Mouse (Mus musculus) limb, embryonic 10.5 days (tissue): ENCODE results near the gene Lingo1. TPM values are rescaled to one million over a fixed set of nuclear protein-coding genes. Genes with fewer than 3 reads are reported as not detected.

Source experiments
- DNase-seq: peaks from one replicate; pipeline ENCODE4 v3.0.0-alpha.2; 2017; ENCODE audit warnings: low spot score
- H3K27ac ChIP-seq: fragments of 300-500 bp; sonication (generic); 2 replicates; pipeline ENCODE4 v1.5.1; 2016; ENCODE audit warnings: mild to moderate bottlenecking
- H3K27me3 ChIP-seq: fragments of 300-500 bp; sonication (generic); 2 replicates; pipeline ENCODE4 v1.6.1; 2016; ENCODE audit warnings: low read depth, mild to moderate bottlenecking; ENCODE audit not compliant: poor library complexity, severe bottlenecking
- H3K36me3 ChIP-seq: fragments of 300-500 bp; sonication (generic); 2 replicates; pipeline ENCODE4 v1.6.1; 2016; ENCODE audit warnings: mild to moderate bottlenecking, moderate library complexity
- H3K4me1 ChIP-seq: fragments of 300-500 bp; sonication (generic); 2 replicates; pipeline ENCODE4 v1.6.1; 2016
- H3K4me3 ChIP-seq: fragments of 300-500 bp; sonication (generic); 2 replicates; pipeline ENCODE4 v1.5.1; 2016; ENCODE audit warnings: mild to moderate bottlenecking, moderate library complexity
- H3K9me3 ChIP-seq: fragments of 300-500 bp; sonication (generic); replicated peaks from 2 replicates; pipeline ENCODE4 v1.6.1; 2016; ENCODE audit warnings: mild to moderate bottlenecking
- WGBS: fragments of 180-500 bp; shearing (Covaris S2); methylation state at CpG from one replicate; pipeline ENCODE4 v1.1.7; 2016; 5-methylcytosine and 5-hydroxymethylcytosine counted together
- polyA plus RNA-seq: library from polyadenylated mRNA; unstranded; fragments of >200 nt; fragmentation: Nextera tagmentation; extraction: Ambion mirVana; gene quantifications from 2 replicates; pipeline ENCODE4 v1.2.1, GENCODE M21; 2016

Gene Lingo1
- polyA plus RNA-seq, 1 experiment from 2014 or later = 1.8 TPM

- DNase-seq = no peak
- 77% methylated on average over 7 of the region's 7 CpGs for WGBS
- Histone ChIP-seq H3K4me3 (no peak overlapping the region), H3K27ac (no peak overlapping the region), H3K27me3 (peaks cover 8% of the 10 kb centered on the region; the same call in 1 of the 2 replicates), H3K4me1 (peaks cover 36% of the 10 kb centered on the region), H3K9me3 (no peaks in the 10 kb centered on the region), H3K36me3 (no peaks in the 10 kb centered on the region)
Measured at GRCm38 (mm10) chr9:56584043-56584424, 212.2 kb downstream of the Lingo1 start.

DNA sequence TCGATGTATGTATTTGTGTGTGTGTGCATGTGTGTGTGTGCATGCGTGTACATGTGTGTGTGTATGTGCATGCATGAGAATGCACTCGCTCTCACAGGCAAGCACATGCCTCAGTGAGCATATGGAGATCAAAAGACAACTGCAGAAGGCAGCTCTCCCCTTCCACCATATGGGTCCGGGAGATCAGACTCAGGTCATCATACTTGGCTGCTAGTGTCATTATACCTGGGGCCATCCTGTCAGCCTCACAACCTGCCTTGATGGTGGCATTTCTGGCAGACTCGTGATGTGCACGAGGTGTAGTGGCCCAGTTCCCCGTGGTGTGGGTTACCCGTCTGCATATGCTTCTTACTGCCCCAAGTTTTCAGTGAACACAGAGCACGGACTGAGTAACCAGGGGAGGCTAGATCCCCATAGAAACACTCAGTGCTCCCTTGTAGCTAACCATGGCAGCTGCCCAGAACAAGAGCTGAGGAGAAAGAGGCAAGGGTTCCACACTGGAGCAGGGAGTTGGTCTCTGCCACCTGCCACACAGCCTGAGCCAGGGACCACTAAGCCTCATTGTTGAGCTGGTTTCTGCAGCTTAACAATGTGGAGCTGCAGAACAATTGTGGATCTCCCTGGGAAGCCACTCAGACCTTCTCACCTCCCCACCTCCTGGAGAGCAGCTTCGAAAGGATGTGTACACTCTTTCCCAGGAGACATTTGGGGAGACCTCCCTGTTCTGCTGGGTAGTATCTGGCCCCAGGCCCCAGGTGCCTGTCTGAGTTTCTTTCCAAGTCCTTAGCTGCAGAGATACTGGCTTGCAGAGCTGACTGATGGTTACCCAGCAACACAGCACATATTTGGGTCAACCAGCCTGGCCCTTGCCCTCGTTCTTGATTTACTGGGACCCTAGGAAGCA is 212.9 kb downstream of the Lingo1 start:
- H3K36me3 ChIP-seq = no peaks in the 10 kb centered on the region
- WGBS = 66% methylated on average over 11 of the region's 11 CpGs
- no peak for DNase-seq
- peaks cover 36% of the 10 kb centered on the region for H3K4me1 ChIP-seq
- peaks cover 8% of the 10 kb centered on the region; the same call in 1 of the 2 replicates for H3K27me3 ChIP-seq
- no peaks in the 10 kb centered on the region for H3K9me3 ChIP-seq
- no peak overlapping the region for H3K4me3 ChIP-seq
- 0 out of 2 replicates have a peak overlapping the region, but pooled peaks have one; percentile 27 for H3K27ac ChIP-seq

- H3K4me3 ChIP-seq = no peak overlapping the region
- peaks cover 8% of the 10 kb centered on the region; the same call in 1 of the 2 replicates for H3K27me3 ChIP-seq
- 76% methylated on average over 8 of the region's 8 CpGs for WGBS
- no peaks in the 10 kb centered on the region for H3K36me3 ChIP-seq
- H3K9me3 ChIP-seq = no peaks in the 10 kb centered on the region
- peak overlapping the region; percentile 0; the same call in 1 of the 2 replicates for H3K27ac ChIP-seq
- DNase-seq = no peak
- peaks cover 36% of the 10 kb centered on the region for H3K4me1 ChIP-seq
Measured at GRCm38 (mm10) chr9:56582628-56583027, 213.6 kb downstream of the Lingo1 start.

DNA sequence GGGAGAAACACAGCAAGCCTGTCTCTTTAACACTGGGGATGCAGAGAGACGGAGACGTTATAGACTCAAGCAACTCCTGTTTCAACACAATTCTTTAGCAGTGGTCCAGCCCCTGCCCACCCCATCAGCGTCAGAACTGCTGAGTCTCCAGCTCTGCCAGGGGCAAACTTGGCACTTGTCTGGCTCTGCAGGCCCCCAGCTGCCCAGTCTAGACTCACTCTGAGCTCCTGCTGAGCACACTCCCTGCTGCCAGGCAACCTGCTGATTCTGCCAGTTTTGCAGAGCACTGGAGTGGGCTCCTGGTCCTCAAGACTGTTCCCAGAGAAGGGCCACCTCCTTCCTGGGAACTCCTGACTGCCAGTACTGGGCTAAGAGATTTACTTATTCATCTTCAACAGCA is 214.6 kb downstream of the Lingo1 start:
- 41% methylated on average over 3 of the region's 3 CpGs for WGBS
- H3K4me1 ChIP-seq = peaks cover 36% of the 10 kb centered on the region

GRCm38 (mm10) chr9:56581016-56581415 is 215.3 kb downstream of the Lingo1 start:
- no peak overlapping the region for H3K27ac ChIP-seq
- H3K9me3 ChIP-seq = no peaks in the 10 kb centered on the region
- H3K4me3 ChIP-seq = no peak overlapping the region
- 66% methylated on average over 8 of the region's 8 CpGs for WGBS
- DNase-seq = no peak
- no peaks in the 10 kb centered on the region for H3K36me3 ChIP-seq
- H3K4me1 ChIP-seq = peaks cover 36% of the 10 kb centered on the region
- H3K27me3 ChIP-seq = peaks cover 3% of the 10 kb centered on the region; the same call in 1 of the 2 replicates

More for the DNA sequence above, 214.6 kb downstream of the Lingo1 start:
- H3K9me3 ChIP-seq = no peaks in the 10 kb centered on the region
- no peak overlapping the region for H3K4me3 ChIP-seq
- H3K36me3 ChIP-seq = no peaks in the 10 kb centered on the region
- H3K27me3 ChIP-seq = peaks cover 3% of the 10 kb centered on the region; the same call in 1 of the 2 replicates
- H3K27ac ChIP-seq = no peak overlapping the region
- no peak for DNase-seq

DNA sequence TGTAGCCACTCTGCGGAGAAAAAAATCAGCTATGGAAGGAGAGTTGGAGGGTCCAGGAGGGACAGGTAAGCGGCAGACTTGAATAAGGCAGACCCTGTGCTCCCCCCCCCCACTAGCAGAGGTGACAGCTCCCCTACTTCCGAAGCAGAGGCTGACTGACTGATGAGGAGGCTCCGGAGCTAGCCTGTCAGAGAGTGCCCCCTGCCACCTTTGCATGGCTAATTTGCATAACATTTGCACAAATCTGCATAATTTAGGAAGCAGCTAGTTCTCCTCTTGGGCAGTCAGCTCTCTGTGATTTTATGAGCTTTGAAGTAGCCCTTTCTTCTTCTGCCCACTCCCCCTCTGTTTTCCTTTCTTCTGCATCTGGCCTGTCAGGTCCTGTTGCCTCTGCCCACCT is 216.2 kb downstream of the Lingo1 start:
- WGBS = 15% methylated on average over 4 of the region's 4 CpGs
- no peak for DNase-seq
- Histone ChIP-seq H3K27ac (no peak overlapping the region), H3K4me3 (no peak overlapping the region), H3K4me1 (peaks cover 31% of the 10 kb centered on the region), H3K36me3 (no peaks in the 10 kb centered on the region), H3K27me3 (peaks cover 3% of the 10 kb centered on the region; the same call in 1 of the 2 replicates), H3K9me3 (no peaks in the 10 kb centered on the region)

DNA sequence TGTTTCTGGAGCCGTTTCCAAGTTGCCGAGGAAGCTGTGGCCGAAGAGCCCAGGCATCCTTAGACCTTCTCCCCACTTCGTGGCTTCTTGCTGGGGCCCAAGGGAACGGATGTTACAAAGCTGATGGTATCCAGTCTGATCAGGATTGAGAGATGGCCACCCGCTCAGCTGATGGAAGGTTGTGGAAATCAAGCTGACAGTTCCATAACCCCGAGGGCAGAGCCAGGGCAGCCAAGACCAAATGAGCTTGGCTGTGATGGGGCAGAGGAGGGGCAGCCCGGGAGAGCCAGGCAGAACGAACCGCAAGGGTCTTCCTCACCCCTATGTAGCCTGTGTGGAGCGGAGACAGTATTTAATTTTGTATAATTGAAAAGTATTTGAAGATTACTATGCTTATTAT is 218.9 kb downstream of the Lingo1 start:
- DNase-seq = no peak
- Histone ChIP-seq H3K36me3 (no peaks in the 10 kb centered on the region), H3K4me3 (no peak overlapping the region), H3K27me3 (peaks cover 3% of the 10 kb centered on the region; the same call in 1 of the 2 replicates), H3K9me3 (no peaks in the 10 kb centered on the region), H3K27ac (no peak overlapping the region), H3K4me1 (peaks cover 26% of the 10 kb centered on the region)
- 74% methylated on average over 11 of the region's 11 CpGs for WGBS

GRCm38 (mm10) chr9:56572534-56573479 is 223.5 kb downstream of the Lingo1 start:
- H3K4me1 ChIP-seq = peaks cover 8% of the 10 kb centered on the region; the same call in 1 of the 2 replicates
- 49% methylated on average over 23 of the region's 23 CpGs for WGBS
- no peak overlapping the region for H3K27ac ChIP-seq
- H3K36me3 ChIP-seq = no peaks in the 10 kb centered on the region
- no peak overlapping the region for H3K4me3 ChIP-seq
- no peaks in the 10 kb centered on the region for H3K9me3 ChIP-seq
- no peaks in the 10 kb centered on the region; the same call in 1 of the 2 replicates for H3K27me3 ChIP-seq
- no peak for DNase-seq

Other genes with a start within 250 kb of the Lingo1 start
- gene Odf3l1, start 68.2 kb upstream of the Lingo1 start, polyA plus RNA-seq = 0.35 TPM in 1 of 2 replicates, not detected in the other
- gene Cspg4, start 68.6 kb upstream of the Lingo1 start, polyA plus RNA-seq = 2.1 and 5.0 TPM in 2 replicates
- gene Snx33, start 131.9 kb upstream of the Lingo1 start, polyA plus RNA-seq = 9.3 and 11.6 TPM in 2 replicates
- 70.5 and 77.9 TPM in 2 replicates for gene Imp3, start 141.0 kb upstream of the Lingo1 start, polyA plus RNA-seq
- gene Snupn, start 154.4 kb upstream of the Lingo1 start, polyA plus RNA-seq = 27.0 and 31.6 TPM in 2 replicates
- gene Ptpn9, start 198.5 kb upstream of the Lingo1 start, polyA plus RNA-seq = 24.6 and 27.6 TPM in 2 replicates